Mouse (Mus musculus): ENCODE results near the gene Tnxb.
"Not testable (repeated sequence)": the region's sequence is repeated elsewhere in the genome, so short reads cannot be mapped to it uniquely, and the experiment has no call there.

The Tnxb gene

DNA sequence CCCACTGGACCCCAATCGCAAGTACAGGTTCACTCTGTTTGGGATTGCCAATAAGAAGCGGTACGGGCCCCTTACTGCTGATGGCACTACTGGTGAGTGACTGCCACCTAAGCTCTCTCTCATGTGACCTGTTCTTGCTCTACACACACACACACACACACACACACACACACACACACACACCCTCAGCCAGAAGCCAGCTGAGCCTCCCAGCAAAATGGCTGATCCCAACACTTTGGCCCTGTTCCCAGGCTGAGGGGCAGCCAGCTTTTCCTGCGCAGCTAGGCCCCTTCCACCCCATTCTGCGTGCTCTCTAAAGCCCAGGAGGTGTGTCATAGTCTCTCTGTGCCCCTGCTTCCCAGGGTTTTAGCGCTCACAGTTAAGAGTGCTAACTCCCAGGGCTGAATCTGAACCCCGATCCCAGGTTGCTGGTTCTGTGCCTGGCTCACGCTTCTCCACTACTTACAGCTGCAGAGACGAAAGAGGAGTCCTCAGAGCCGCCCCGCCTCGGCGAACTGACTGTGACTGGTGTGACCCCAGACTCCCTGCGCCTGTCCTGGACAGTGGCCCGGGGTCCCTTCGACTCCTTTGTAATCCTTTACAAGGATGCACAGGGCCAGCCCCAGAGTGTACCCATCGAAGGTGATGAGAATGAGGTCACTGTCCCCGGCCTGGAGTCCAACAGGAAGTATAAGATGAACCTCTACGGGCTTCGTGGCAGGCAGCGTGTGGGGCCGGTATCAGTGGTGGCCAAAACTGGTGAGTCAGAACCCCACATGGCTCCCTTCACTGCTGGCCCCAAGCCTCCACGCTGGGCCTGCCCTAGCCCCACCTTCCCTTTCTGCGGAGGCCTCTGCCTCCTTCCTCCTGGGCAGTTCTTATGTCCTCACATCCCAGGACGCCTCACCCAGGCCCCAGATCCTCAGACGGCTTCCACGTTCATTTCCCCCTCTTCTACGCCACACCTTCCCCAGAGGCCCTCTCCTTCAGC is 15.1 kb downstream of the Tnxb start:
- DNase-seq (ENCODE audit: low spot score) = no peak

- DNase-seq (ENCODE audit: low spot score) = no peak
Measured at GRCm38 (mm10) chr17:34688889-34689288, 18.6 kb downstream of the Tnxb start.

- no peak for DNase-seq (ENCODE audit: low spot score)
Measured at GRCm38 (mm10) chr17:34690458-34690857, 20.1 kb downstream of the Tnxb start.

DNA sequence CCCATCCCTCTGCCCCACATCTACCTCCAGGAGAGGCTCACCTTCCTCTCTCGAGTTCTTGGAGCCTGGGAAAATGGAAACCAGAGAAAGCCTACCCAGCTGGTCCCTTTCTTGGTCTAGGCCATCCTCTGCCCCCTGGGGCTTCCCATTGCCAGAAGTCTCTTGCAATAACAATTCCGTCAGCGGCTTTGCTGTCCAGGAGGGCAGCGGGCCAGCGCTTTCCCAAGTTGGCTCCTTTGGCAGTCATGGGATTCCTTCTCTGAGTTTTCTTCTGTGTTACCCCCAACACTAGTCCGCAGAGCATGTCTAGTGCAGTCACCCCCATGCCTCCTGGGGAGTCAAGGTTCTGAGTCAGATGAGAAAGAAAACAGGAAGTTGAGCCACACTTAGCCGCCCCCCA is 22.6 kb downstream of the Tnxb start:
- no peak for DNase-seq (ENCODE audit: low spot score)

DNA sequence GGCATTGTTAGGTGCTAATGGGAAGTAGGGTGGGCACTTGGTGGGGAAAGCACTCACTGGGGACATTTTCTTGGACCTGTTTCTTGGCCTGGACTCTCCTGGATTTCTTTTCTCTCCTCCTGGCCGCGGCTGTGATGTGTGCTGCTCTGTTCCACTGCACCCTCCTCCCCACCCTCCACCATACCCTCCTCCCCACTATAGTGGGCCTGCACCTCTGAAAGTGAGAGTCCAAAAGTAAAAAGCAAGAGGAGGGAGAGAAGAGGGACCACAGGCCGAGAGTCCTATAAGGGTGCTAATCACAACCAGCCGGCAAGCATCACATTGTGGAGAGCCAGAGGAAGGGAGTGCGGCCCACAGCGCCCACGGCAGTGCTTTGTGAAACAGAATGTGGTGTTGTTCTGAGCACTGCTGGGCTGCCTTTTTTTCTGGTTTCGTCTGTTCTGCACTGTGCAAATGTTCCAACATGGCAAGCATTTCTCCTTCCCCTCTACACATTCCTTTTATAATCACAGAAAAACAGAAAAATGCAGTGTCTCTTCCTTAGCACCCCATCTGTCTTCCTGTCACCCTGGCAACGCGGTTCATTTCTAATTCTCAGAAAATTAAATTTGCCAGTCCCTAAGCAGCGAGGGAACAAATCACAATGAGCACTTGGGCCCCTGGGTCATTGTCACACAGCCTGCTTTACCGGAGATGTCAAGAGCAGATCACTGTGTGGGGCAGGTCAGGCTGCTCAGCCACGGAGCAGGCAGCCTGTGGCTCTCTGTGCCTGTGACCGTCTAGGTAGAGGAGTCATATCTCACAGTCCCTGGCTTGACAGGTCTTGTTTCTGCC is 29.5 kb downstream of the Tnxb start:
- no peak for DNase-seq (ENCODE audit: low spot score)

- DNase-seq (ENCODE audit: low spot score) = no peak
Measured at GRCm38 (mm10) chr17:34700671-34701071, 30.3 kb downstream of the Tnxb start.

DNA sequence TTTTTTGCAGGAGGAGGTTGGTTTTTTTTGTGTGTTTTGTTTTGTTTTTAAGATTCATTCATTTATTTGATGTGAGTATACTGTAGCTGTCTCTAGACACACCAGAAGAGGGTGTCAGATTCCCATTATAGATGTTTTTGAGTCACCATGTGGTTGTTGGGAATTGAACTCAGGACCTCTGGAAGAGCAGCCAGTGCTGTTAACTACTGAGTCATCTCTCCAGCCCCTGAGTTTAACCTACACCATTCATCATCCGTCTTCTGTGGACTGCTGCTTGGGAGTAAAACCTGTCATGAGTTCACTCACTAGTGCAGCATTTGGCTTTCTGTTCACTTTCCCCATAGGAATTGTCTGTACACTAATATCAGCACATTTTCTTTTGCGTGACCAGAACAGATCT is 36.1 kb downstream of the Tnxb start:
- not testable (repeated sequence) for DNase-seq (ENCODE audit: low spot score)

DNA sequence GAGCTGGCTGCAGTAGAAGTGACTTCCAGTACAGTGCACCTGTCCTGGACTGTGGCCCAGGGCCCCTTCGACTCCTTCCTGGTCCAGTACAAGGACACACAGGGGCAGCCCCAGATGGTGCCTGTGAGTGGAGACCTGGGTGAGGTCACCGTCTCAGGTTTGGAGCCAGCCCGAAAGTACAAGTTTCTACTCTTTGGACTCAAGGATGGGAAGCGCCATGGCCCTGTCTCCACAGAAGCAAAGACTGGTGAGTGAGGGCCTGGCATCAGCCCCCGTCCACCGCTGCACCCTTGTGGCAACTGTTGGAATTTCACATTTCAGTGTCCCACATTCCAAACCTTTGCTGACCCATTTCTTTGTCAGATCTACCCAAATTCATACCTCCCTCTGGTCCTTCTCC is 42.6 kb downstream of the Tnxb start:
- DNase-seq (ENCODE audit: low spot score) = no peak

- not testable (repeated sequence) for DNase-seq (ENCODE audit: low spot score)
Measured at GRCm38 (mm10) chr17:34714181-34714907, 44.0 kb downstream of the Tnxb start.

- not testable (repeated sequence) for DNase-seq (ENCODE audit: low spot score)
Measured at GRCm38 (mm10) chr17:34714908-34715445, 44.6 kb downstream of the Tnxb start.

GRCm38 (mm10) chr17:34715451-34715850 is 45.1 kb downstream of the Tnxb start:
- not testable (repeated sequence) for DNase-seq (ENCODE audit: low spot score)

DNA sequence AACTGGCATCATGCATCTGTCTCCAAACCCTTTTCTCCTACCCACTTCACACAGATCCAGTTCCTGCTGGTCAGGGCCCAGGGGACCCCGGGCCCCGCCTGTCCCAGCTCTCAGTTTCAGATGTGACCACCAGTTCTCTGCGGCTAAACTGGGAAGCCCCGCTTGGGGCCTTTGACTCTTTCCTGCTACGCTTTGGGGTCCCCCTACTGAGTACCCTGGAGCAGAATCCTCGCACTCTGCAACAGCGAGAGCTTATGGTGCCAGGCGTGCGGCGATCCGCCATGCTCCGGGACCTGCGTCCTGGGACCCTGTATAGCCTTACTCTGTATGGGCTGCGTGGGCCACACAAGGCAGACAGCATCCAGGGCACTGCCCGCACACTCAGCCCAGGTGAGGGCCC is 45.9 kb downstream of the Tnxb start:
- no peak for DNase-seq (ENCODE audit: low spot score)

DNA sequence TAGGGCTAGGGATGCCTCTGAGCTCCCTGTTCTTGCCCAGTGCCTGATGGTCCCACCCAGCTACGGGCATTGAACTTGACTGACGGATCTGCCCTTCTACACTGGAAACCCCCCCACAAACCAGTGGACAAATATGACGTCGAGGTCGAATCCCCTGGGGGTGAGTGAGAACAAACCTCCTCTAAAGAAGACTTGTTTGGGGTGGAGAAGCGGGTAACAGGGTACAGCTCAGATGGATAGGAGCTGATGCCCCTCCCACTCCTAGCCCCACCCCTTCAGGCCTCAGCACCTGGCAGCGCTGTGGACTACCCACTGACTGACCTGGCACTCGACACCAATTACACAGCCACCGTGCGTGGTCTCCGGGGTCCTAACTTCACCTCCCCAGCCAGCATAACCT is 47.1 kb downstream of the Tnxb start:
- no peak for DNase-seq (ENCODE audit: low spot score)

GRCm38 (mm10) chr17:34719886-34720285 is 49.6 kb downstream of the Tnxb start:
- DNase-seq (ENCODE audit: low spot score) = not testable (repeated sequence)

GRCm38 (mm10) chr17:34722238-34722637 is 51.9 kb downstream of the Tnxb start:
- DNase-seq (ENCODE audit: low spot score) = not testable (repeated sequence)

- no peak for DNase-seq (ENCODE audit: low spot score)
Measured at GRCm38 (mm10) chr17:34723066-34723465, 52.7 kb downstream of the Tnxb start.

DNA sequence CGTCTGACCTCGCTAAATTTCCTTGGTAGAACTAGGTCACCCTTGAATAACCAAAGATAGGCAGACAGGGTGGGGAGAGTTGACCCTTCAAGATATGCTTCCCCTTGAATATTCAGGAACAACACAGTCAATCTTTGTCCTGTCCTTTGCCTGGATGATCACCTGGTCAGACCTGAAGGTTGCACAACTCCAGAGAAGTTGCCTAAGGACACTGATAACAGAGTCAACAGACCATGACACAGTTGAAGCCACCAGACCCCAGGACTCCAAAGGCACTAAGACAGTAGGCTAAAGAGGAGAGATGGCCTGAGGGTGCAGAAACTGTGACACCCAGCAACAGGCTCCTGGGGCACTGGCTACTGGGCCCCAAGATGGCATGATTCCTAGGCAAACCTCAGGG is 57.6 kb downstream of the Tnxb start:
- peak; percentile 73 for DNase-seq (ENCODE audit: low spot score)

DNA sequence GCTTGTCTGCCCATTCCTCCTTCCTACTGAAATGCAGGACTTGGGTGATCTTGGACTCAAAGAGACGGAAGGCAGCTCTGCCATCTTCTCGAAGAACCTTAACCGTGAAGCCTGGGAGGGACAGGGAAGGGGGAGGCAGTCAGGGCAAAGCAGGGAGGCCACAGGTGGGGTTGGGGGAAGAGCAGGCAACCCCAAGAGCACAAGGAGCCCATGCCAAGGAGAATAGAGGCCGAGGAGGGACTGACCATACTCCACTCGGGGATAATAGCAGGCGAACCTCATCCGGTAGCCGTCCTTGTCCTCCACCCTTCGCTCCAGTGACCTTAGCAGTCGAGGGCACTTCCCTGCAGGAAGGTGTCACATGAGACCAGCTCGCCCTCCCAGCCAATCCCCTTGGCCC is 58.8 kb downstream of the Tnxb start:
- not testable (repeated sequence) for DNase-seq (ENCODE audit: low spot score)

DNA sequence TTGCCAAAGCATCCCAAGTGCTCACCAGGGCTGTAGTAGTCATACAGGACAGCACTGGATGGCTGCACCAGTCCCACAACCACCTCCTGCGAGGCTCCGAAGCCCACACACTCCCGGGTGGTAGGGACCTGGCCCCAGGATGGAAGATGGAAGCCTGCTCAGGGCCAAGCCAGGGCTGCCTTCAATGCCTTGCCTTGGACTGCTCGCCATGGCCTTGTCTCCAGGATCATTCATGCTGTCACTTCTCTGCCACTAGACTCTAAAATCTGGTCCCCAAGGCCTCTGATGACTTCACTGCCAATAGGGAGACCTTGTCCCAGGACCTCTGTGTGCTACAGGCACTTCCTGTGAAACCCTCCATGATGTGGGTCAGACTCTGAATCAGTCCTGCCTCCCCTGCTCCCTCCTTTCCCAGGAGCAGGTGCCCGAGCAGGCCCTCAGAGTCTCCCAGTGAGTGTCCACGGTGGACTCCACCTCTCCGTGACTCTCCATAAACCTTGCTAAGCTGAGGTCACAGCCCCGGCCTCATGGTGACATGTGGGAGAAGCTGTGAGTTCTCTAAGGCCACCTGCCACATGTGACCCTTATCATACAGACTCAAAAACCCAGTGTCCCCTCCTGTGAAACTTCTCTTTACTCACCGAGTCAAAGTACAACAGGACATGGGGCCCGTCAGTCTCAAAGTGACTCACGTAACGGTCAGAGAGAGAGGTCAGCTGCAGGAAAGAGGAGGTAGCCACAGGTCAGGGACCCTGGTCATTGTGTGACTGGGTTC is 59.6 kb downstream of the Tnxb start:
- DNase-seq (ENCODE audit: low spot score) = not testable (repeated sequence)

- DNase-seq (ENCODE audit: low spot score) = not testable (repeated sequence)
Measured at GRCm38 (mm10) chr17:34737466-34737865, 67.1 kb downstream of the Tnxb start.

- not testable (repeated sequence) for DNase-seq (ENCODE audit: low spot score)
Measured at GRCm38 (mm10) chr17:34739708-34740107, 69.4 kb downstream of the Tnxb start.

Data from yolk sac, embryonic 10.5 days (tissue).